Mouse (Mus musculus): ENCODE measurements around the gene Hivep3. TPM values are rescaled to one million over a fixed set of nuclear protein-coding genes. Genes with fewer than 3 reads are reported as not detected.

The Hivep3 gene
- polyA plus RNA-seq, 1 experiment = 1.7 TPM

- no peaks in the 10 kb centered on the region for H3K36me3 ChIP-seq (ENCODE audit: control insufficient read depth, insufficient read depth, low read length)
- H3K27me3 ChIP-seq (ENCODE audit: control insufficient read depth, insufficient read depth, low read length) = no peaks in the 10 kb centered on the region
- H3K4me1 ChIP-seq (ENCODE audit: control insufficient read depth, insufficient read depth, low read length) = no peaks in the 10 kb centered on the region
- no peak overlapping the region for H3K4me3 ChIP-seq (ENCODE audit: control insufficient read depth, low read depth, low read length)
- no peak overlapping the region for H3K27ac ChIP-seq (ENCODE audit: control insufficient read depth, insufficient read depth, low read depth, low read length)
- TF ChIP-seq CTCF (IDR thresholded peaks at IDR 0.05; ENCODE audit: control insufficient read depth, insufficient read depth, insufficient replicate concordance, low read depth, low read length) = no peak
- TF ChIP-seq POLR2A (IDR thresholded peaks at IDR 0.05; ENCODE audit: control insufficient read depth, low read depth, low read length) = no peak
Observed at GRCm38 (mm10) chr4:119739301-119740062, 5.9 kb downstream of the Hivep3 start.

GRCm38 (mm10) chr4:119748341-119748740 is 14.8 kb downstream of the Hivep3 start:
- no peaks in the 10 kb centered on the region for H3K4me1 ChIP-seq (ENCODE audit: control insufficient read depth, insufficient read depth, low read length)
- H3K27me3 ChIP-seq (ENCODE audit: control insufficient read depth, insufficient read depth, low read length) = no peaks in the 10 kb centered on the region
- no peak for TF ChIP-seq CTCF (IDR thresholded peaks at IDR 0.05; ENCODE audit: control insufficient read depth, insufficient read depth, insufficient replicate concordance, low read depth, low read length)
- TF ChIP-seq POLR2A (IDR thresholded peaks at IDR 0.05; ENCODE audit: control insufficient read depth, low read depth, low read length) = no peak
- no peaks in the 10 kb centered on the region for H3K36me3 ChIP-seq (ENCODE audit: control insufficient read depth, insufficient read depth, low read length)
- no peak overlapping the region for H3K4me3 ChIP-seq (ENCODE audit: control insufficient read depth, low read depth, low read length)
- no peak overlapping the region for H3K27ac ChIP-seq (ENCODE audit: control insufficient read depth, insufficient read depth, low read depth, low read length)

GRCm38 (mm10) chr4:119750157-119750556 is 16.6 kb downstream of the Hivep3 start:
- H3K27me3 ChIP-seq (ENCODE audit: control insufficient read depth, insufficient read depth, low read length) = no peaks in the 10 kb centered on the region
- no peaks in the 10 kb centered on the region for H3K36me3 ChIP-seq (ENCODE audit: control insufficient read depth, insufficient read depth, low read length)

GRCm38 (mm10) chr4:119750681-119751211 is 17.2 kb downstream of the Hivep3 start:
- Histone ChIP-seq H3K27me3 (ENCODE audit: control insufficient read depth, insufficient read depth, low read length) (no peaks in the 10 kb centered on the region), H3K4me3 (ENCODE audit: control insufficient read depth, low read depth, low read length) (no peak overlapping the region), H3K4me1 (ENCODE audit: control insufficient read depth, insufficient read depth, low read length) (no peaks in the 10 kb centered on the region), H3K36me3 (ENCODE audit: control insufficient read depth, insufficient read depth, low read length) (no peaks in the 10 kb centered on the region), H3K27ac (ENCODE audit: control insufficient read depth, insufficient read depth, low read depth, low read length) (no peak overlapping the region)
- TF ChIP-seq CTCF (IDR thresholded peaks at IDR 0.05; ENCODE audit: control insufficient read depth, insufficient read depth, insufficient replicate concordance, low read depth, low read length) (no peak), POLR2A (IDR thresholded peaks at IDR 0.05; ENCODE audit: control insufficient read depth, low read depth, low read length) (no peak)

More at GRCm38 (mm10) chr4:119750157-119750556, 16.6 kb downstream of the Hivep3 start:
- Histone ChIP-seq H3K4me3 (ENCODE audit: control insufficient read depth, low read depth, low read length) (no peak overlapping the region), H3K27ac (ENCODE audit: control insufficient read depth, insufficient read depth, low read depth, low read length) (no peak overlapping the region), H3K4me1 (ENCODE audit: control insufficient read depth, insufficient read depth, low read length) (no peaks in the 10 kb centered on the region)
- TF ChIP-seq POLR2A (IDR thresholded peaks at IDR 0.05; ENCODE audit: control insufficient read depth, low read depth, low read length) (no peak), CTCF (IDR thresholded peaks at IDR 0.05; ENCODE audit: control insufficient read depth, insufficient read depth, insufficient replicate concordance, low read depth, low read length) (no peak)

GRCm38 (mm10) chr4:119751408-119752006 is 17.9 kb downstream of the Hivep3 start:
- no peak overlapping the region for H3K4me3 ChIP-seq (ENCODE audit: control insufficient read depth, low read depth, low read length)
- H3K27ac ChIP-seq (ENCODE audit: control insufficient read depth, insufficient read depth, low read depth, low read length) = no peak overlapping the region
- TF ChIP-seq POLR2A (IDR thresholded peaks at IDR 0.05; ENCODE audit: control insufficient read depth, low read depth, low read length) (no peak), CTCF (IDR thresholded peaks at IDR 0.05; ENCODE audit: control insufficient read depth, insufficient read depth, insufficient replicate concordance, low read depth, low read length) (no peak)
- no peaks in the 10 kb centered on the region for H3K4me1 ChIP-seq (ENCODE audit: control insufficient read depth, insufficient read depth, low read length)
- H3K27me3 ChIP-seq (ENCODE audit: control insufficient read depth, insufficient read depth, low read length) = no peaks in the 10 kb centered on the region
- no peaks in the 10 kb centered on the region for H3K36me3 ChIP-seq (ENCODE audit: control insufficient read depth, insufficient read depth, low read length)

- H3K36me3 ChIP-seq (ENCODE audit: control insufficient read depth, insufficient read depth, low read length) = no peaks in the 10 kb centered on the region
Observed at GRCm38 (mm10) chr4:119759574-119760233, 26.1 kb downstream of the Hivep3 start.

GRCm38 (mm10) chr4:119760820-119761219 is 27.2 kb downstream of the Hivep3 start:
- Histone ChIP-seq H3K27ac (ENCODE audit: control insufficient read depth, insufficient read depth, low read depth, low read length) (no peak overlapping the region), H3K4me3 (ENCODE audit: control insufficient read depth, low read depth, low read length) (no peak overlapping the region), H3K4me1 (ENCODE audit: control insufficient read depth, insufficient read depth, low read length) (no peaks in the 10 kb centered on the region), H3K27me3 (ENCODE audit: control insufficient read depth, insufficient read depth, low read length) (no peaks in the 10 kb centered on the region), H3K36me3 (ENCODE audit: control insufficient read depth, insufficient read depth, low read length) (no peaks in the 10 kb centered on the region)
- TF ChIP-seq POLR2A (IDR thresholded peaks at IDR 0.05; ENCODE audit: control insufficient read depth, low read depth, low read length) (no peak), CTCF (IDR thresholded peaks at IDR 0.05; ENCODE audit: control insufficient read depth, insufficient read depth, insufficient replicate concordance, low read depth, low read length) (no peak)

More at GRCm38 (mm10) chr4:119759574-119760233, 26.1 kb downstream of the Hivep3 start:
- H3K27me3 ChIP-seq (ENCODE audit: control insufficient read depth, insufficient read depth, low read length) = no peaks in the 10 kb centered on the region
- TF ChIP-seq POLR2A (IDR thresholded peaks at IDR 0.05; ENCODE audit: control insufficient read depth, low read depth, low read length) = no peak
- no peak for TF ChIP-seq CTCF (IDR thresholded peaks at IDR 0.05; ENCODE audit: control insufficient read depth, insufficient read depth, insufficient replicate concordance, low read depth, low read length)
- no peaks in the 10 kb centered on the region for H3K4me1 ChIP-seq (ENCODE audit: control insufficient read depth, insufficient read depth, low read length)
- no peak overlapping the region for H3K27ac ChIP-seq (ENCODE audit: control insufficient read depth, insufficient read depth, low read depth, low read length)
- no peak overlapping the region for H3K4me3 ChIP-seq (ENCODE audit: control insufficient read depth, low read depth, low read length)
